In the genomic region with DNA sequence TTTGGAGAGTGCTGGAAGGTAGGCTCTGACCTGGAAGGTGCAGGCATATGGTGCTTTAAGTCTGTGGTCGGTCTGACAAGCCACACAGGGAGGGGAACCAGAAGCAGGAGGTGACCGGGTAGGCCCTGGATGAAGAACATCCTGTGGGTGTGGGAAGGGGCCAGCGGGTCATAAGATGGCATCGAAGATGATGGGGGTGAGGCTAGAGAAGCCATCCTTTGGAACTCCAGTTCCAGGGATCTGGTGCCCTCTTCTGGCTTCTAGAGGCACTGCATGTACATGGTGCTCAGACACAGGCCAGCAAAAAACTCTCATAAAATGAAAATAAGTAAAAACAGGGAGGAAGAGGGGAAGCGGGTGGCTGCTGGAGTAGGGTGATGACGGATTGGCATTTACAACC, we compare ENCODE assay signal across 9 mouse cellular contexts. TPM values are rescaled to one million over a fixed set of nuclear protein-coding genes. Genes with fewer than 3 reads are reported as not detected.
DNase-seq lines count a peak whose midpoint lies in the region; ATAC-seq lines count a peak whose summit lies in the region.
"Had no signal": no experiment of that assay in that cellular context is flagged by ENCODE, and none has a peak within 500 bp of the region (broad histone marks: within the 10 kb centered on the region; RNA-seq: fewer than 3 reads in every experiment).

No protein-coding gene starts in this region.

- WGBS in forebrain, embryonic 12.5 days: 73% methylated on average over 6 of the region's 6 CpGs
- WGBS in liver, embryonic 12.5 days (ENCODE audit: insufficient replicate concordance): 36% methylated on average over 6 of the region's 6 CpGs

- H3K4me2 ChIP-seq in forebrain, embryonic 12.5 days: no peak overlapping the region
- H3K4me2 ChIP-seq in liver, embryonic 12.5 days: no peak overlapping the region
- H3K4me2 ChIP-seq: embryonic facial prominence, embryonic 13.5 days had no signal

- no peak overlapping the region for H3K4me3 ChIP-seq in forebrain, embryonic 12.5 days (replicated peaks)
- H3K4me3 ChIP-seq in liver, embryonic 12.5 days: no peak overlapping the region
- H3K4me3 ChIP-seq: embryonic facial prominence, embryonic 13.5 days had no signal

- 0 out of 2 replicates have a peak, but pooled peaks cover 2% of the 10 kb centered on the region for H3K9me3 ChIP-seq in forebrain, embryonic 12.5 days
- no peaks in the 10 kb centered on the region for H3K9me3 ChIP-seq in liver, embryonic 12.5 days (replicated peaks)
- H3K9me3 ChIP-seq: embryonic facial prominence, embryonic 13.5 days had no signal

- no peaks in the 10 kb centered on the region for H3K27me3 ChIP-seq in forebrain, embryonic 12.5 days
- no peaks in the 10 kb centered on the region for H3K27me3 ChIP-seq in liver, embryonic 12.5 days (replicated peaks)
- H3K27me3 ChIP-seq: embryonic facial prominence, embryonic 13.5 days had no signal

- no peak overlapping the region for H3K9ac ChIP-seq in forebrain, embryonic 12.5 days
- no peak overlapping the region for H3K9ac ChIP-seq in liver, embryonic 12.5 days
- H3K9ac ChIP-seq: embryonic facial prominence, embryonic 13.5 days had no signal

- no peak overlapping the region for H3K27ac ChIP-seq in forebrain, embryonic 12.5 days
- H3K27ac ChIP-seq in liver, embryonic 12.5 days: no peak overlapping the region
- H3K27ac ChIP-seq: embryonic facial prominence, embryonic 13.5 days had no signal

- peaks cover 57% of the 10 kb centered on the region for H3K36me3 ChIP-seq in forebrain, embryonic 12.5 days (replicated peaks)
- H3K36me3 ChIP-seq in liver, embryonic 12.5 days: peaks cover 9% of the 10 kb centered on the region; the same call in 1 of the 2 replicates

- ATAC-seq in forebrain, embryonic 12.5 days (ENCODE audit: low FRiP score): peak; percentile 47
- ATAC-seq in liver, embryonic 12.5 days: 0 out of 2 replicates have a peak, but pooled peaks have one; percentile 25

- no peaks in the 10 kb centered on the region for H3K4me1 ChIP-seq in forebrain, embryonic 12.5 days
- H3K4me1 ChIP-seq in liver, embryonic 12.5 days: 0 out of 2 replicates have a peak, but pooled peaks cover 7% of the 10 kb centered on the region
- H3K4me1 ChIP-seq: embryonic facial prominence, embryonic 13.5 days had no signal

- peak; percentile 60 for DNase-seq in right cerebral cortex, adult 18-20 months
- DNase-seq in right cerebral cortex, postnatal 36 days (ENCODE audit: low spot score in 2 of 2): no peak
- peak; percentile 64 for DNase-seq in c-Kit-positive CD71-positive TER-119-positive erythroid progenitor cells, embryonic 14.5 days (ENCODE audit: low spot score)
- DNase-seq in kidney, adult 11 months: peak; percentile 31
- DNase-seq in natural killer cell, adult 2 months (ENCODE audit: low spot score in 2 of 2): peak; percentile 28
- peak; percentile 67 for DNase-seq in thymus, postnatal 0 days (ENCODE audit: low spot score)

RNA-seq across cellular contexts. Expression of gene Kidins220, which starts 22.6 kb away (rescaled TPM):
- 80.0 and 88.1 TPM in 2 replicates for polyA plus RNA-seq in forebrain, embryonic 12.5 days (2016; fragmentation: Nextera tagmentation; extraction: Ambion mirVana)
- 12.2 and 13.6 TPM in 2 replicates for polyA plus RNA-seq in liver, embryonic 12.5 days (2016; fragmentation: Nextera tagmentation; extraction: Ambion mirVana)
- polyA plus RNA-seq in thymus, postnatal 0 days (2015; fragmentation: Nextera tagmentation; extraction: Ambion mirVana): 14.2 and 15.8 TPM in 2 replicates

Comparison
In these comparisons a context has a peak if more than half of its experiments do, and no peak if none do; other contexts are left out.
1. DNase-seq: peak in right cerebral cortex, adult 18-20 months (single experiment), c-Kit-positive CD71-positive TER-119-positive erythroid progenitor cells, embryonic 14.5 days (single experiment), kidney, adult 11 months (single experiment), natural killer cell, adult 2 months (2 of 2) and thymus, postnatal 0 days (single experiment); none in right cerebral cortex, postnatal 36 days (0 of 2).